Mouse (Mus musculus) lung, embryonic 14.5 days (tissue): Measurements from ENCODE around the gene Rtn1. TPM values are rescaled to one million over a fixed set of nuclear protein-coding genes. Genes with fewer than 3 reads are reported as not detected.

Experiments
- ATAC-seq: fragments of 200-750 bp; cut with Nextera tagmentation; 2 replicates; pipeline ENCODE4 v1.8.0; 2017; ENCODE audit warnings: mild to moderate bottlenecking, moderate TSS enrichment, moderate library complexity; ENCODE audit not compliant: insufficient read depth
- DNase-seq: peaks from one replicate; pipeline ENCODE4 v3.0.0-alpha.2; 2015
- H3K27ac ChIP-seq: fragments of 300-500 bp; sonication (generic); 2 replicates; pipeline ENCODE4 v1.5.1; 2014; ENCODE audit warnings: low read depth, mild to moderate bottlenecking, moderate library complexity
- H3K27me3 ChIP-seq: fragments of 300-500 bp; sonication (generic); 2 replicates; pipeline ENCODE4 v1.6.1; 2014; ENCODE audit warnings: low read length, control low read depth; ENCODE audit not compliant: insufficient read depth
- H3K36me3 ChIP-seq: fragments of 300-500 bp; sonication (generic); 2 replicates; pipeline ENCODE4 v1.6.1; 2014; ENCODE audit warnings: control low read depth; ENCODE audit not compliant: insufficient read depth
- H3K4me1 ChIP-seq: fragments of 300-500 bp; sonication (generic); 2 replicates; pipeline ENCODE4 v1.6.1; 2014; ENCODE audit warnings: antibody characterized with exemption, control low read depth; ENCODE audit not compliant: insufficient read depth
- H3K4me2 ChIP-seq: fragments of 300-500 bp; sonication (generic); 2 replicates; pipeline ENCODE4 v1.6.1; 2014; ENCODE audit warnings: mild to moderate bottlenecking
- H3K4me3 ChIP-seq: fragments of 300-500 bp; sonication (generic); 2 replicates; pipeline ENCODE4 v1.5.1; 2014; ENCODE audit warnings: low read depth, low read length
- H3K9ac ChIP-seq: fragments of 300-500 bp; sonication (generic); 2 replicates; pipeline ENCODE4 v1.6.1; 2014
- H3K9me3 ChIP-seq: fragments of 300-500 bp; sonication (generic); 2 replicates; pipeline ENCODE4 v1.6.1; 2016; ENCODE audit warnings: low read depth, low read length, control low read depth
- CTCF ChIP-seq: IDR thresholded peaks from 2 replicates; pipeline ENCODE4 v1.5.1; 2016; ENCODE audit warnings: antibody characterized with exemption, low read depth
- WGBS: fragments of 180-500 bp; shearing (Covaris S2); extraction: QIAGEN DNeasy Blood & Tissue Kit; methylation state at CpG from one replicate; pipeline ENCODE4 v1.1.7; 2014; 5-methylcytosine and 5-hydroxymethylcytosine counted together
- polyA plus RNA-seq: library from polyadenylated mRNA; unstranded; fragments of >200 nt; fragmentation: Nextera tagmentation; extraction: Ambion mirVana; gene quantifications from 2 replicates; pipeline ENCODE4 v1.2.1, GENCODE M21; 2014

Gene Rtn1
- polyA plus RNA-seq, 1 experiment from 2014 or later: 9.4 TPM

GRCm38 (mm10) chr12:72292566-72292965 lies 116.3 kb downstream of the Rtn1 start:
- Histone ChIP-seq H3K4me3 (no peak overlapping the region), H3K4me1 (no peaks in the 10 kb centered on the region), H3K4me2 (no peak overlapping the region), H3K27ac (no peak overlapping the region), H3K27me3 (no peaks in the 10 kb centered on the region), H3K36me3 (no peaks in the 10 kb centered on the region), H3K9me3 (peaks cover 5% of the 10 kb centered on the region; the same call in 1 of the 2 replicates), H3K9ac (no peak overlapping the region)
- TF ChIP-seq CTCF: no peak
- DNase-seq (peak; percentile 59), ATAC-seq (no peak)
- 73% methylated on average over 2 of the region's 2 CpGs for WGBS

GRCm38 (mm10) chr12:72291266-72291665 lies 117.6 kb downstream of the Rtn1 start:
- no peak overlapping the region for H3K27ac ChIP-seq
- WGBS: 93% methylated on average over 4 of the region's 4 CpGs
- H3K9ac ChIP-seq: no peak overlapping the region
- H3K4me2 ChIP-seq: no peak overlapping the region
- DNase-seq (no peak), ATAC-seq (no peak)
- H3K36me3 ChIP-seq: no peaks in the 10 kb centered on the region
- no peaks in the 10 kb centered on the region for H3K27me3 ChIP-seq
- H3K9me3 ChIP-seq: peaks cover 5% of the 10 kb centered on the region; the same call in 1 of the 2 replicates
- TF ChIP-seq CTCF: no peak
- no peaks in the 10 kb centered on the region for H3K4me1 ChIP-seq
- H3K4me3 ChIP-seq: no peak overlapping the region

- H3K27ac ChIP-seq: no peak overlapping the region
- H3K27me3 ChIP-seq: no peaks in the 10 kb centered on the region
- H3K9ac ChIP-seq: no peak overlapping the region
- H3K9me3 ChIP-seq: peaks cover 4% of the 10 kb centered on the region; the same call in 1 of the 2 replicates
- no peak overlapping the region for H3K4me3 ChIP-seq
- no peak for TF ChIP-seq CTCF
- WGBS: 66% methylated on average over 3 of the region's 3 CpGs
- H3K36me3 ChIP-seq: no peaks in the 10 kb centered on the region
- H3K4me2 ChIP-seq: no peak overlapping the region
- ATAC-seq (no peak), DNase-seq (no peak)
- no peaks in the 10 kb centered on the region for H3K4me1 ChIP-seq
Observed at GRCm38 (mm10) chr12:72288215-72288614, 120.6 kb downstream of the Rtn1 start.

- WGBS: 68% methylated on average over 4 of the region's 4 CpGs
- Histone ChIP-seq H3K27me3 (no peaks in the 10 kb centered on the region), H3K4me3 (no peak overlapping the region), H3K9me3 (no peaks in the 10 kb centered on the region; the same call in 1 of the 2 replicates), H3K36me3 (no peaks in the 10 kb centered on the region), H3K4me2 (no peak overlapping the region), H3K9ac (no peak overlapping the region), H3K27ac (no peak overlapping the region), H3K4me1 (no peaks in the 10 kb centered on the region)
- no peak for DNase-seq
- no peak for ATAC-seq
- TF ChIP-seq CTCF: no peak
Observed at GRCm38 (mm10) chr12:72287332-72288004, 121.4 kb downstream of the Rtn1 start.

GRCm38 (mm10) chr12:72285366-72286345 lies 123.2 kb downstream of the Rtn1 start:
- Histone ChIP-seq H3K4me3 (no peak overlapping the region), H3K9ac (no peak overlapping the region), H3K36me3 (no peaks in the 10 kb centered on the region), H3K9me3 (no peaks in the 10 kb centered on the region), H3K4me2 (no peak overlapping the region), H3K4me1 (no peaks in the 10 kb centered on the region), H3K27ac (no peak overlapping the region), H3K27me3 (no peaks in the 10 kb centered on the region)
- TF ChIP-seq CTCF: peak; percentile 25
- DNase-seq (peak; percentile 44), ATAC-seq (no peak)
- WGBS: 65% methylated on average over 25 of the region's 25 CpGs

- no peak for DNase-seq
- Histone ChIP-seq H3K36me3 (no peaks in the 10 kb centered on the region), H3K27ac (no peak overlapping the region), H3K4me2 (no peak overlapping the region), H3K4me3 (no peak overlapping the region), H3K27me3 (no peaks in the 10 kb centered on the region), H3K9ac (no peak overlapping the region), H3K9me3 (no peaks in the 10 kb centered on the region), H3K4me1 (no peaks in the 10 kb centered on the region)
- WGBS: 86% methylated on average over 7 of the region's 7 CpGs
- no peak for TF ChIP-seq CTCF
- no peak for ATAC-seq
Observed at GRCm38 (mm10) chr12:72284576-72284975, 124.3 kb downstream of the Rtn1 start.
